Mouse (Mus musculus) spleen, postnatal 4 days (tissue): Measurements from ENCODE around the gene Btbd35f23.
"Not testable (repeated sequence)": the region's sequence is repeated elsewhere in the genome, so short reads cannot be mapped to it uniquely, and the experiment has no call there.

Source experiments
- DNase-seq, 2 experiments: peaks; one replicate each; pipeline ENCODE4 v3.0.0; 2022; ENCODE audit warnings: low spot score in 2 of 2

Btbd35f23 gene

DNA sequence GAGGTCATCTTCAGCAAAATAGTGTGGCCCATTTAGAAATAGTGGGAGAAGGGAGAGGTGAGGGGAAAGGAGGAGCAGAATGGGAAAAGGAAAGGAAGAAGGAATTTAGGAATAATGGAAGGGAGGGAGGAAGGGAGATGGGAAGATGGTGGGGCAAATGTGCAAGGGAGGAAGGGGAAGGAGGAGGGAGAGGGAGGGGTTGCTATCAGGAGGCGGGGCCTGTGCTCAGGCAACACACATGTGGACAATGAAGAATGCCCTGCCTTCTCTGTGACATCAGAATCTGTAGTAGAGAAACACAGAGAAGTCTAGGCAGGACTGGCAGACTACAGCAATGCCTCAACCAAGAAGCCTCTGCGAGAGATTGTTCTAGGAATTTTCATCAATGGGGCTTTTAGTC, at the start of gene Btbd35f23:
Gene Btbd35f23 (plus strand): TSS at position 301 of the 400 bp plus-strand sequence.
- not testable (repeated sequence) for DNase-seq
